Mouse (Mus musculus): Measurements from ENCODE around the gene Gm5294.

DNA sequence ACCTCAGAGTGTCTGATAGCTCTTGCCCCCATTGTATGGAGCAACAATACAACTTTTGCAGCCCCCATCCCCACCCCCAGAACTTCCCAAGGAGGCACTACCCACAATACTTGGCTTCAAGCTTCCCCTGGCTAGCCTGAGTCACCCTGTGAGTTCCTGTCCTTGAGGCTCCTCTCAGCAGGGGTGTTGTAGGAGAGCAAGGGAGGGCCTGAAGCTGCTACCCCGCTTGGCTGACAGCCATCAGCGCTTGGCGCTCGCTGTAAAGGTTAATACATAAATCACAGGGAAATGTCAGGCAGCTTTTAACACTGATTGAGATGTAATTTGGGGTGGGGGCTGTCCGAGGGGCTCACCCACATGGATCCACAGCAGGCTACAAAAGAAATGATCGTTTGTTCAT, 13.5 kb downstream of the Gm5294 start:
- TF ChIP-seq CTCF (conservative IDR thresholded peaks at IDR 0.05; ENCODE audit: insufficient read depth, insufficient read length, low read depth, low read length) (no peak), POLR2A (IDR thresholded peaks at IDR 0.05; ENCODE audit: low read depth, low read length) (no peak)
